Mouse (Mus musculus) heart, postnatal 4 days (tissue): Measurements from ENCODE around the gene Ccdc106. TPM values are rescaled to one million over a fixed set of nuclear protein-coding genes. Genes with fewer than 3 reads are reported as not detected.
"Not testable (repeated sequence)": the region's sequence is repeated elsewhere in the genome, so short reads cannot be mapped to it uniquely, and the experiment has no call there.

Source experiments
- DNase-seq: peaks from one replicate; pipeline ENCODE4 v3.0.0; 2021
- total RNA-seq, 2 experiments: library from RNA; stranded (reverse); gene quantifications; 2 replicates each; pipeline ENCODE4 v1.2.3; 2021

Gene Ccdc106
- total RNA-seq, 2 experiments from 2014 or later = 0.61 TPM; not detected in 1

DNA sequence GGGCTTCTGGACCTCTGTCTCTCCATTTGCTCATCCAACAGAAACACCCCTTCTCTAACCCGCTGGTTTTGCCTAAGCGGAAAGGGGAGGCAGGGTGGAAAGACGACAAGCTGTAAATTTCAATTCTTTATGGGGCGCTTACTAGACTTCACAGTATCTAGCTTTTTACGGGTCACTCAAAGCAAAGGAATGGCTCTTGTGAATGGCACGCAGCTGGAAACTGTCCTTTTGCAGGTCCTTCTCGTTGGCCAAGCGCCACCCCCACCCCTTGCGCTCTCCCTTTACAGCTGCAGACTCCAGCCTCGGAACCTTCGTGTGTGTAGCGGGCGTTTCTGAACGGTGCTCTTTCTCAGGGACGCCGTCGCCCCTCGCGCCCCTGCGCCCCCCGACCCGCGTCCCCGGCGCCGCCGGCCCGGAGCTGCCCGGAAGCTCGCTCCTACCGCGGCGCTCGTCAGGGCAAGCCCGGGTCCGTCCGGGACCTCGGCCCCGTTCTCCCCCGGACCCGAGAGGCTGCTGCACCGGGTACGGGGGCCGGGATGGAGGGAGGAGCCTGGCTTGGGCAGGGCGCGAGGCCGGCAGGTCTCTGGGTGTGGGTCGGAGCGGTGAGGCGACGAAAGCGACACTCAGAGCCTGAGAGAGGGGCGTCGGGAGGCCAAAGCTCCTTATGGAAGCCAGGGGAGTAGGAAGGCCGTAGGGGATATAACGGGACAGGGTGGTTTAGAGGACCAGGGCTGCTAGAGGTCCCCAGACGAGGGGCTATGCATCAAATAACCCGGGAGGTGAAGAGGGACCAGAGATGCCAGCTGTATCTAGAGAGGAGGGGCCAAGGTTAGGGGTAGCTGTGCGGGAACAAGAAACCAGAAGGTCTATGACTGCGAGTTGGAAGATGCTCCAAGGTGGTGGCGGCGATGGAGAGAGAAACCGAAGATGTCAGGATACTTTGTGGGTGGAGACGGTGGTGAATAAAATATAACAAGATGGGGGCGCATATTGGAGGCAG, 31.1 kb downstream of the Ccdc106 start, which contains the start of gene Zfp580:
Zfp580 (plus strand) TSS at position 346 of the 1,000 bp plus-strand sequence.
- DNase-seq = peak; percentile 85

DNA sequence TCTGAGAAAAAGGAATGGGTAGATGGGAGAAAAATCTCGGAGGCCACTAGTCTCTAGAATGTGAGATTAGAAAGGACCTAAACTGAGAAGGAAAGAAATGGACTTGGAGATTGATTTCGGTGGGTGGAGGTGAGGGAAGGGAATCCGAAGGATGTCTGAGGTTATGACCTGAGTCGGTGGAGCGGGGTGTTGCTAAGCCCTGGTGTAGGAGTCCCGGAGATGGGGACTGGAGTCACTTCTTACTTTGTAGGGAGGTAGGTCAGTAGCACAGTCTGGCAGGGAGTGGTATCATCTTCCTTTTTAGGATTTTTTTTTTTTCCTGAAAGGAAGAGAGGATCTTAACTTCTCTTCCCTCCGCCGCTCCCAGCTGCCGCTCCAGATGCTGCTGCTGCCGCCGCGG, 32.1 kb downstream of the Ccdc106 start:
- no peak for DNase-seq

DNA sequence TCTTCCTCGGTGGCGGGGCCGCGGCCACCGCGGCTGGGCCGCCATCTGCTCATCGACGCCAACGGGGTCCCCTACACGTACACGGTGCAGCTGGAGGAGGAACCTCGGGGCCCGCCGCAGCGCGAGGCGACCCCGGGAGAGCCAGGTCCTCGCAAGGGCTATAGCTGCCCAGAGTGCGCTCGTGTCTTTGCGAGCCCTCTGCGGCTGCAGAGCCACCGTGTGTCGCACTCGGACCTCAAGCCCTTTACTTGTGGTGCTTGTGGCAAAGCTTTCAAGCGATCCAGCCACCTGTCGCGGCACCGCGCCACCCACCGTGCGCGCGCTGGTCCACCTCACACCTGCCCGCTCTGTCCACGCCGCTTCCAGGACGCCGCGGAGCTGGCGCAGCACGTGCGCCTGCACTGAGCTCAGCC, 32.6 kb downstream of the Ccdc106 start:
- DNase-seq = no peak

DNA sequence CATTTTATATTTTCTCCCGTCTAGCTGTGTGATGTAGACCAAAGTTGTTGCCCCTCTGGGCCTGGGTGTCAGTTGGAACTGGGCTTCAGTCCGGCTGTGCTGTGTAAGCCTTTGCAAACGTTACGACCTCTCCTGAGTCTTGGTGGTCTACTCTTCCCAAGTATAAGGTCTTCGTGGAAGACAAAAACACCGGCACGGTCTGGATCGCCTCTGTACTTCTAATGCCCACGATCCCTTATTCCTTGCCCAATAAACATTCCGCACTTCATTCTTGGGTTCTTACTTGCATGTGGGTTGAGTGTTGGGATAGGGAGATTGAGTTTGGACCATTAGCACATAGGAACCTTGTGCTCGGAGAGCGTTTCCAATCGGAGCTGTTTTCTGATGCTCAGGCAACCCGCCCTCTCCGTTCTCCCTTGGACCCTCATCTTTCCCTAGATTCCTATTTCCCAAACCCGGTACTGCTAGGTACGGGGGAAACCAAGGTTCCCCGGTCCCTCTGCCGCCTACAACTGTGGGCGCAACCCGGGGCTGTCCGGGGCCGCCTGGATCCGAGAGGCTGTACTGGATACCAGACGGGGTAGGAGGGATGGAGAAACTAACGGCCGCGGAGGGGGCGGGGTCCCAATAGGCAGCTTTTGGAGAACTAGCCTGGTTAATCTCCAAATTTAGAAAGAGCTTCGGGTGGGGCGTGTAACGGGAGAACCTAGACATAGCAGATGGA, 33.3 kb downstream of the Ccdc106 start:
- DNase-seq = no peak

DNA sequence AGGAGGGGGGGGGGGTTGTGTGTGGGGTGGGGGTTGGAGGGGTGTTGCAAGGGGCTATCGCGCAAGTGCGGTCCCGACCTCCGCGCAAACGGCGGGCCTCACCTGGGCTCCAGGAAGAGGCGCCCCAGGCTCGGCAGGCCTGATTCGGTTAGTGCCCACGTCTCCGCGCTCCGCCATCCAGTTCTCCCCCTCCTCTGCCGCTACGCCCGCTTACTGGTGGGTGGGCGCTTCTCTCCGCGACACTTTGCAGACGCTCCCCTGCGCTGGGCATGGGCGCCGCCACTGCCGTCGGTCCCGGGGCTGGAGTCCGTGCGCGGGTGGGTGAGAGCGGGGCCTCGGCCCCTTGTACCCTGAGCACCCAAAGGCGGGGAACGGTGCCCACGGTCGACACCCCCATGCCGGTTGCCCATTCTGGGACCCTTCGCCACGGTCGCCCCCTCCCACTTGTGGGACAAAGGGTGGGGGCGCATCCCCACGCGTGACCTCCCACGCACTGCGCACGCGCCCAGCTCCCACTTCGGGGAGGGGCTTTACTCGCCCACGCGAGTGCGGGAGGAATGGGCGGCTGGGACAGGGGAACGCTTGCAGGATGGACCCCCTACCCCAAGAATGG, 36.4 kb downstream of the Ccdc106 start:
- DNase-seq = no peak

DNA sequence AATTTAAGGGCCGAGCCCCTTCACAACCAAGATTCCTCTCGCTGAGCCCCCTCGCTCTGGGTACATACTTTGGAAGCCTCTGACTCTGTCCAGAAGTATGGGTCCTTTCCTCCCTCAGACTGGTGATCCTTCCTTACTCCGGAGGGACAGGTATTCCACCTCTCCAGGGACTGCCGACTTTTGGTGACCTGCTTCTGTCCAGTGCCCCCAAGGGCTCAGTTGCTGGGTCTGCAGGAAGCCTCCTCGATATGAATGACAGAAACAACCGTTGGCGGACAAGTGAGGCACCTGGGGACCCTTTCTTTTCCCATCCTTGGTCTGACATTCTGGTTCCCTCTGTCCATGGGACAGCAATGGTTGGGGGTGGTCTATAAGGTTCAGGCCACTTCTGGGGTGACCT, 37.0 kb downstream of the Ccdc106 start:
- no peak for DNase-seq

DNA sequence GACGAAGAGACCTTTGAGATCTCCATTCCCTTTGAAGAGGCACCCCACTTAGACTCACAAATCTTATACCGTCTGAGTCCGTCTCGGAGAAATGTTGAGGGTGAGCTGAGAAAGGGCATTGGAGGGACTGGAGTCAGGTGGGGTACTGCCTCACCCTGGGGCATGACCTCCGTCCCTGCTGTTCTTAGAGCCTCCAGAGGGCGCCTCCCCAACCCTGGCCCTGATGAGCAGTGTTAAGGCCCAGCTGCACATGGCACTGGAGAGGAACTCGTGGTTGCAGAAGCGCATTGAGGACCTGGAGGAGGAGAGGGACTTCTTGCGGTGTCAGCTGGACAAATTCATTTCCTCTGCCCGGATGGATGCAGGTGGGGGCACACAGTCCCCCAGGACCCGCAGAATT, 37.5 kb downstream of the Ccdc106 start:
- no peak for DNase-seq

DNA sequence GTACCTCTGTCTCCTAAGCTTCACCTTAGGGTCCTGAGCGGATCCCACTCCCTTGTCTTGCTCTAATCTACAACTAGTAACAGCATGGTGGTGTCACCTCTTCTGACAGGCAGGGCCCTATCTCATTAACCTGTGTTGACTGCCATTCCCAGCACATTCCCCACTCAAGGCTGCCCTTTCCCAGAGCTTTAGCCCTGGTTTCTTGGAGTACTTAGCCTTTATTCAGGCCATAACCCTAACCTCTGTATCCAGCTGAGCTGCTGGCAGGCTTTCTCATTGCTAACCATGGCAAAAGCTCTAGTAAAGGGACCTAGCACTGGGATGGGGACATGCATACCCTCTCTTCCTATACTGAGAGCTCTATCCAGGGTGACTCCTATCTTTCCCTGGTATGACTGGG, 38.3 kb downstream of the Ccdc106 start:
- DNase-seq = no peak

DNA sequence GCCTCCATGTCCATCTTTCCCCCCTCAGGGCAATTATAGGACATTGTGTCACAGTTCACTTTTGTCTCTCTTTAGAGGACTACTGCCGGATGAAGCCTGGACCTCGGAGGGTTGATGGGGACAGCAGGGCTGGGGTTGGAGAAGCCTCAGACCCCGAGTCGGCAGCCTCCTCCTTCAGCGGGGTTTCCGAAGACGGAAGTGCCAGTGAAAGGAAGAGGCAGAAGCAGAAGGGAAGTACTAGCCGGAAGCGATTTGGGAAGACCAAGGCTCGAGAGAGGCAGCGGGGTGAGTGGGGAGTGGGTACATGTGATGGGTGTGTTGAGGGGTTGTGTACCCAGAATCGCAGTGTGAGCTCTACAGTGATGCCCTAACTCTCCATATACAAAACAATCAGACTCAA, 39.1 kb downstream of the Ccdc106 start:
- no peak for DNase-seq

DNA sequence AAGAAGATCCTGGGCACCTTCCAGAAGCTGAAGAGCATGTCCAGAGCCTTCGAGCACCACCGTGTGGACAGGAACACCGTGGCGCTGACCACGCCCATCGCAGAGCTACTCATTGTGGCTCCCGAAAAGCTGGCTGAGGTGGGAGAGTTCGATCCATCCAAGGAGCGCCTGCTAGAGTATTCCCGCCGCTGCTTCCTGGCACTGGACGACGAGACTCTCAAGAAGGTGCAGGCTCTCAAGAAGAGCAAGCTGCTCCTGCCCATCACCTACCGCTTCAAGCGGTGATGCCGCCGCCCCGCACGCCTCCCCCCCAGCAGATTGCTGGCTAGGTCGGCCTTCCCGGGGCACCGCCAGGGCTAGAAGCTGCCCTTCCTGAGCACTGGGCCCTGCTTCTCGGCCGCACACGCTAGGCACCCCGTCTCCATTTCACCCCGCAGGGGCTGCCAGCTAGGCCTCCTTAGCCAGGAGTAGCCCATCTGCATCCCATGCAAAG, 39.9 kb downstream of the Ccdc106 start:
- peak; percentile 83 for DNase-seq

DNA sequence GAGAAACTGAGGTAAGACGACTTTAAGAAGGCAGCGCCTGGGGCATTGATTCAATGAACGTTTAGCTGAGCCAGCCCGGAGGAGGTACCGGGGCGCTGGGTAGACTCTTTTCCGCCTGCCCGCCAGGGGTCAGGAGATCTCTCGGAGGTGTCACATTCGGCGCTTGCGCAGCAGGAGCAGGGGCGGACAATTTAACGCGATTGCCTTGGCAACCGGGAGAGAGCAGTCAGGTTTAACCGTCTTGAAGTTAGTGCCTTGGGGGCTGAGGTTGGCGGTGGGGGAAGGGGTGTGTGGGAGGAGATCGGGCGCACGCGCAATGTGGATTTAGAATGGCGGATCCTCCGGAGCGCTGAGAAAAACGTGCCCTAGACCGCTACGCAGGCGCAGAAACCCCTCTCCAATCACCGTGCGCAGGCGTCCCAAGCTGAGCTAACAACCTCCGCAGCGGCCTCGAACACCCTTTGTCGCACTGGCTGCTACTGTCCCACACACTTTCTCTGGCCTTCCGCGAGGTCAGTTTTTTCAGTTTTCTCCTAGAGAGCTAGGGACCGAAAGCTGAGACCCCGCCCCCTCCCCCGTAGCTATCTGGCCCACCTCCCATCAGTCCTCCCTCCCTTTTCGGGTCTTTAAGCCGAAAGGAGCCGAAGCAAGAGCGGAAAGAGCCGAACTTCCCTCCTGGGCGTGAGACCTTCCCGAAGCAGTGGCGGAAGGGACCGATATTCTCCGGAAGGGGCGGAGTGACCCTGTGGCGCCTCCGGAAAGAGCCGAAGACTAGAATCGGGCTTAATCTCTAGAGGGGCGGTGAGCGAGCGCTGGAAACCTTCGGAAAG, 40.8 kb downstream of the Ccdc106 start:
- DNase-seq = peak; percentile 99

DNA sequence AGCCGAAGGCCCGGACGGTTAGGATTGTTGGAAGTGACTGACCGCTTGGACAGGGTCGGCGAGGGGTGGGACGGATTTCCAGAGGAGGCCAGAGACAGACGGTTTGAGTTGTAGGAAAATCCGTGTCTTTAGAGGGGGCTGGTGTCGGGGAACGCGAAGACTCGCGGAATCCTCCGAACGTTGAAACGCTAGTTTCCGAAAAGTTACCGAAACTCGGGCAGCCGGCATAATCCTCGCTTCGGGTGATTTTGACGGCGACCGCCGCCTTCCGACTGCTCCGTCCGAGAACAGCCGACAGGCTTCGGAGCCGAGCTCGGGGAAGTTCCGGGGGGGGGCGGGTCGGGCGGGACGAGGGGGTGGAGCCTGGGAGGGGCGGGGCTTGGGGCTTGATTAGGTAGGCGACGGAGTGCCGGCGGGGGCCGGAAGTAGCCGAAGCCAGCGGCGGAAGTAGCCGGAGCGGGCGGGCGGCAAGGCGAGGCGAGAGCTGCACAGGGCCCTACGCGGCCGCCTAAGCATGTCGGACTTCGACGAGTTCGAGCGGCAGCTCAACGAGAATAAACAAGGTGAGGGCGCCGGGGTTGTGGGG, 41.5 kb downstream of the Ccdc106 start, which contains the start of gene U2af2:
U2af2 (plus strand) TSS at position 370 of the 586 bp plus-strand sequence.
- DNase-seq = peak; percentile 96

DNA sequence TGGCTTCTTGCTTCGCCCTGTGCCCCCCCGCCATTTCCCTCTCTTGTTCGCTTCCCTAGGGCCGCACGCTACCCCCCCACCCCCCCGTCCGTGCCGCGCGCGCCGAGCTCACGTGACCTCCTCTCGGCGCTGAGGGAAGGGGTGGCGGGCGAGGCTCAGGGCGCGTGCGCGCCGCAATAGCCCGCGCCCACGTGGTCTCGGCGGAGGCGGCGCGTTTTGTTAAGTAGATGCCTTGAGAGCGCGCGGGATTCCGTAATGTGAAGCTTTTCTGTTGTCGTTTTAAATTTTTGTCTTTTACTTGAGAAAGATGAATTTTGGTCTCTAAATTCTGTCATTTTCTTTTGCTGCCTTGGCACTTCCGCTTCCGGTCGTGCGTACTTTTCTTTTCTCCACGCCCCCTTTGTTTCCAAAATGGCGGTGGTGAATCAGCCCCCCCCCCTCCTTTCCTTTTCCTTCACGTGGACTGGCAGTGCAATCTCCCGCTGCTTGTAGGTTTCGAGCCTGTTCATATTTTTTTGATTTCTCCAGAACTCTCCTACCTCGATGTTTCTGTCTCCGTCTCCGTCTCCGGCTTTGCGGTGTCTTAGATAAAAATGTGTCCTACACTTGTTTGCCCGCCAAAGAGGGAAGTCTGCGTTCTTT, 42.1 kb downstream of the Ccdc106 start:
- peak; percentile 73 for DNase-seq

DNA sequence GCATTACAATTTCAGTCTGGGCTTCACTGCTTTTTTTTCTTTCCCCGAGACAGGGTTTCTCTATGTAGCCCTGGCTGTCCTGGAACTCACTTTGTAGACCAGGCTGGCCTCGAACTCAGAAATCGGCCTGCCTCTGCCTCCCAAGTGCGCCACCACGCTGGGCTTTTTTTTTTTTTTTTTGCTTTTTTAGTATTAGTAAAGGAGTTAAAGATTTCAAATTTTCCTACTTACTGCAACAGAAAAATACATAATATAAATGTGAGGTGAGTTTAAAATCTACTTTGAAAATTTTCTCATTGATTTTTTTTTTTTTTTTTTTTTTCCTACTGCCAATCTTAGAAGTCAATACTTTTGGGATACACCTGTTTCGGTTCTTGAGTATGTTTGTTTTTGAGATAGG, 44.5 kb downstream of the Ccdc106 start:
- DNase-seq = no peak

DNA sequence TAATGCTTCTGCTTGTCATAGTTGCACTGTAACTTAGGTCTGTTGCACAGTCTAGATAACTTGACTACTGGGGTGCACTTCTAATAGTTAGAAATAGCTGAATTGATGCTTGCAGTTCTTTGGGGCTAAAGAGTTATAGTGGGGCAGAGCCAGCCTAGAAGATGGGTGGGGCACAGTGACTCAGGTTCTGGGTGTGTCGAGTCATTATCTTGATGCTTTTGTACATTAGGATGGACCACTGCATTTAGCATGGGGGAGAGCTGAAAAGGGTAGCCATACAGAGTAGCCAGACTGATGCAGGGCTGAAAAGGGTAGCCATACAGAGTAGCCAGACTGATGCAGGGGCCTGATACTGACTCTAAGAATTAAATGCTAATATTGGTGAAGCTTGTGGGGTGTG, 53.2 kb downstream of the Ccdc106 start:
- no peak for DNase-seq

DNA sequence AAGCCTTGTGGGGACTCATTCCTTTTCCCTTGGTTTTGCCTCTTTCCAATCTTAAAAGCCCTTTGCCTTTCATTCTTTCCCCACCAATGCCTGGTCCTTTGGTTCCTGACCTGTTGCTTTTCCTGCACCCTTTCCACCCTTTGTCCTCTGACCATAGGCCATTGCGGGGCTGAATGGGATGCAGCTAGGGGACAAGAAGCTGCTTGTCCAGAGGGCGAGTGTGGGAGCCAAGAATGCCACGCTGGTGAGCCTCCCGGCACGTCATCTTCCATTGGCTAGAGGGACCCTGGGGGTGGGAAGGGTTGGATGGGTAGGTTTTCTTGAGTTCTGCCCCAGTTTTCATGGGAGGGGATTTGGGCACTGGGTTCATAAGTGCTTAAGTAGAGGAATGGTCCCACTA, 54.6 kb downstream of the Ccdc106 start:
- no peak for DNase-seq

DNA sequence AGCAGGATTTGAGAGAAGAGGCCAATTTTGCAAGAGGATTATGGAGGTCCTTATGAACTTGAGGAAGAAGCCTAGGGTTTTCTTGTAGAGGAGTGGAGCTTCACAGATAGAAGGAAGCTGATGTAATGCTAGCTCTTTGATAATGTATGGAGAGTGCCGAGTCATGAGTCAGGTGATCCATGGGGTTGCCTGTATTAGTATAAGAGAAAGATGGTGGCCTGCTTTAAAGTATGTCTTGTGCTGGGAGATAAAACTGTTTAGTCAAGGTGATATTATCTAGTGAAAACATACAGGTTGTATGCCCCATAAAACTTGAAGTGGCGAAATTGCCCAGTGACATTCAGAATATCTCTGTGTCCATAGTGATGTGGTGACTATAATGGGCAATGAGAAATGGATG, 56.6 kb downstream of the Ccdc106 start:
- no peak for DNase-seq

DNA sequence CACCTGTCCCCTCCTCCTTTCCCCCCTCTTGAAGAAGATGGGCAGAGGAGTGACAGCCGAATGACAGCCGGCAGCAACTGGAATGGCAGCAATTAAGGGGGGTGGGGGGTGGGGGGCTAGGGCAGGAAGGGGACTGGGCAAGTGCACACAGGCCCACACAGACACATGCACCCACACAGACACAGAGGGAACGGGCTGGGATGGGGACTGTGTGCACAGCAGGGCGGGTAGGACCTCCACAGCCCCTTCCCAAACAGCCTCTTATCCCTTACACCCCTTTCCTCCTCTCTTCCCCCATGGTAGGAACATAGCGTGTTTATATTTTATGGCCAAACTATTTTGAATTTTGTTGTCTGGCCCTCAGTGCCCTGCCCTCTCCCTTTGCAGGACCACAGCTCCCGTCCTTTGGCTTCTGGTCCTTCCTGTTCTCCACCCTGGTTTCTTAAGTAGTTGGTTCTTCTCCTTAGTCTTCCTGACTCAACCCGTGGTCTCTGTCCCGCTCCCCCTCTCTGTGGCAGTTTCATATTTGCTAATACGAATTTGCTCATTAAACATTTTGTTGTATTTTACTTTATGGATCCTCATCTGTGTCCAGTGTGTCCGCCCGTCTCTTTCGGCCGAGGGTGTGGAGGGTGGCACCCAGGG, 59.1 kb downstream of the Ccdc106 start:
- DNase-seq = not testable (repeated sequence)

DNA sequence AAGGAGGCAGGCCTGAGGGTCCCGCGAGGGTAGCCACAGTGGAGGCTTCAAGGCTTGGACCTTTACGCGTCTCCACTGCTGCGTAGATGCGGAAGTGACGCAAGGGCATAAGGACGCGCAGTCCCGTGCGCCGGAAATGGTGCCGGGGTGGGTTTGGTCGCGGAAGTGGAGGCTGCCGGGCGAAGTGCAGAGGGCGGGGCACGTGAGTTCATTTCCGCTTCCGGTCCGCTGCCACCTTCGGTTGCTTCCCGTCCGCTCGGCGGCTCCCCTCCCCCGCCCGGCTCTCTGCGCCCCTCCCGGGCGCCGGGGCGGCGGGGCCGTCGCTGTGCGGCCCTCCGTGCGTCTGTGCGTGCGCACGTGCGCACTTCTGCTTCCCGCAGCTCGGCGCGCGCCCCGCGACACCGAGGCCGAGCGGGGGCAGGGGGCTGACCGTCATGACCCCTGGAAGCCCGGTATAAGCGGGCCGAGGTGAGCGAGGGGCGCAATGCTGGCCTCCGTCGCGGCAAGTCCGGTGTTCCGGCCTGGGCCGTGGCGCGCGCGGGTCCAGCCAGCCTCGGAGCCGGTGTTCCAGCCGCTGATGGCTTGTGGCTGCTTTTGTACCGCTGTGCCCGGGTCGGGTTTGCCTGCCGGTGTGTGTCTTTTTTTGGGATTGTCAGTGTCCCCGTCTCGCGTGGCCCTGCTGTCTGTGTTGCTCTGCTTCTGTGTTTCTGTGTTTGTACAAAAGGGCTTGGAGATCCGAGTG, 59.8 kb downstream of the Ccdc106 start, which contains the start of gene Epn1:
Epn1 (plus strand) TSS at position 226 of the 742 bp plus-strand sequence.
- peak; percentile 98 for DNase-seq
